Mouse (Mus musculus): Measurements from ENCODE around the gene Snx12. TPM values are rescaled to one million over a fixed set of nuclear protein-coding genes. Genes with fewer than 3 reads are reported as not detected.

Snx12 gene
- total and polyA plus RNA-seq, 3 experiments, result 31.5 to 56.7 (median 52.1) TPM

DNA sequence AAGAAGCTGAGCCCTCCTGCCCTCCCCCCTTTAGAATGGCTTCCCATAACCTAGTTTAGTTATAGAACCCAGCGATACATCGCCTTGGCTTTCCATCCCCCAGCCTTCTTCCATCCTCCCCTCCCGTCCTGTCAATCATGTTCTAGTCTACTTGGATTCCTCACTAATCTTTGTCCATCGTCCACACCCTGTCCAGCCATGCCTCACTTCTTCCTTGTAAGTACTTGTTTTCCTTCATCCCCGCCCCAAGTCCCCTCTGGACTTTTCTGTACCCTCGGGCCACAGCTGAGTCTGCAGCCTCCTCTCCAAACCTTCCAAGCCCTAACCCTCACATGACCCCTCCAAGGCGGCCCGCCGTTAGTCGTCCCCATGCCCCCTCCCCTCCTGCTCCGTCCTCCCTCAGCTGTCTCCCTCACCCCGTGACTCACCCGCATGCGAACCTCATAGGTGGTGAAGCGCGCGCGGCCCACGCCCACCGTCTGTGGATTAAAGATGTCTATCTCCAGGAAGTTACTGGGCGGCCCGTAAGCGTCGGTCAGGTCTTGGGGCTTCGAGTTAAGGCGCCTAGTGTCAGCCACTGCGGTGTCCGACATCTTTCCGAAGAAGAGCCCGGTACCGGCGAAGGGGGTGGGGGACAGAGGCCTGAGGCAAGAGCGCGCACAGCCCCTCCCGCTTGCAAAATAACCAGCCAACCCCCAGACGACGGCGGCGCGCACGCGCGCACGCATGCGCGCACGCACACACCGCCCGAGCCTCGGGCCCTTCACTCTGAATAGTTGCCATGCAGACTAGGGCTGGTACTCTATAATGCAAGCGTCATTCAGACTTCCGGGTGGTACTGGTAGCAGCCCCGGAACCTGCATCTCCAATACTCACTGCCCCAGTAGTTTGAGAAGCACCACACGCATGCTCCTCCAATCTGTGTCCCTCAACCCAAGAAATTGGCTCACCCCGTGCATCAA lies at the start of gene Snx12 (continued):
- no peak for TF ChIP-seq USF2 (conservative IDR thresholded peaks at IDR 0.05; ENCODE audit: low read depth, low read length)

DNA sequence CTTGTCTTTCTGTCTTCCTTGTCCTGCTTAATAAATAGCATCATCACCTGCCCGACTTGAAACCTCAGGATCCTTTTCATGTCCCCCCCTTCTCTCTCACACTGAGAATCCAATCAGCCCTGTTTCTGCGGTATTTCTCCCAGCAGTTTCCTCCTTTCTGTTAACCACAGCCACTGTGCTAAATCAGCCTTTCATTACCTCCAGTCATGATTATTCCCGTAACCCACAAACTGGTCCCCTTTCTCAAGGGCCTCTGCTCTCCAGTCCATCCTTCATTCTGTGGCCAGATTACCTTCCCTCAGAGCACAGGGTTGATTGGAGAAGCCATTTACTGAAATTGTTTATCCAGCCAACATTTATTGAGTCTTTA lies 46.4 kb upstream of the Snx12 start, which contains the start of gene Gm20489:
TSS of gene Gm20489 (minus strand) at position 269 of the 370 bp plus-strand sequence.
- no peaks in the 10 kb centered on the region for H3K9me3 ChIP-seq (replicated peaks; ENCODE audit: low read length)
- peaks cover 28% of the 10 kb centered on the region for H3K79me2 ChIP-seq (replicated peaks; ENCODE audit: control insufficient read depth, extremely low read depth, insufficient read depth, poor library complexity, severe bottlenecking)
- peak within 1 kb of the TSS; percentile 97 for H3K9ac ChIP-seq (ENCODE audit: insufficient read depth, low read depth)
- H3K4me2 ChIP-seq (ENCODE audit: insufficient read depth, low read depth, poor library complexity, severe bottlenecking), result peak within 1 kb of the TSS; percentile 66; the same call in 1 of the 2 replicates
- no peak for DNase-seq (ENCODE audit: extremely low read depth)
- dilution Hi-C loops (cut with MboI; ENCODE audit: extremely low pct_ligation_motif_present, extremely low pct_unique_long_range_greater_than_20kb, low sequenced_read_pairs), result no loop called here
- H3K4me1 ChIP-seq (ENCODE audit: control insufficient read depth in 1 of 2, insufficient read depth in 2 of 2), result peaks cover 2 to 43% of the 10 kb centered on the region in 2 experiments; a peak in 2 of 4 replicates
- peak within 1 kb of the TSS; percentile 64 to 88 (median 82) for H3K4me3 ChIP-seq (replicated peaks in 1 of 3; ENCODE audit: low read depth in 2 of 3, low read length in 2 of 3, poor library complexity in 1 of 3)
- H3K27me3 ChIP-seq (replicated peaks), result no peaks in the 10 kb centered on the region
- in situ Hi-C loops (cut with MboI; ENCODE audit: low pct_ligation_motif_present, low pct_unique_long_range_greater_than_20kb, low sequenced_read_pairs), result no loop called here
- peak within 1 kb of the TSS; percentile 96 for H3K27ac ChIP-seq (ENCODE audit: insufficient read depth, low read depth)
- TF ChIP-seq KAT2A (IDR thresholded peaks at IDR 0.05; ENCODE audit: insufficient replicate concordance, low read length), result no peak
- TF ChIP-seq MAZ (IDR thresholded peaks at IDR 0.05; ENCODE audit: low read depth, low read length), result no peak
- TF ChIP-seq CHD1 (IDR thresholded peaks at IDR 0.05; ENCODE audit: low read depth, low read length), result no peak
- no peak for TF ChIP-seq RCOR1 (conservative IDR thresholded peaks at IDR 0.05; ENCODE audit: low read depth, low read length)
- TF ChIP-seq TBP (conservative IDR thresholded peaks at IDR 0.05; ENCODE audit: low read depth, low read length), result no peak
- TF ChIP-seq POLR2A (IDR thresholded peaks at IDR 0.05; ENCODE audit: low read depth, low read length), result no peak
- no peak for TF ChIP-seq CHD2 (IDR thresholded peaks at IDR 0.05; ENCODE audit: low read length)
- no peak for TF ChIP-seq CTCF (conservative IDR thresholded peaks at IDR 0.05 in 1 of 2, IDR thresholded peaks at IDR 0.05 in 1 of 2; ENCODE audit: low read depth in 2 of 2, low read length in 2 of 2)
- TF ChIP-seq E2F4 (IDR thresholded peaks at IDR 0.05; ENCODE audit: insufficient replicate concordance, low read depth, low read length), result no peak
- no peak for TF ChIP-seq HCFC1 (IDR thresholded peaks at IDR 0.05; ENCODE audit: low read depth, low read length)
- no peak for TF ChIP-seq JUN (IDR thresholded peaks at IDR 0.05; ENCODE audit: insufficient read depth, low read depth, low read length)
- no peak for TF ChIP-seq ETS1 (conservative IDR thresholded peaks at IDR 0.05; ENCODE audit: low read depth, low read length)
- no peak for TF ChIP-seq SIN3A (IDR thresholded peaks at IDR 0.05; ENCODE audit: low read length)
- no peak for TF ChIP-seq ZKSCAN1 (IDR thresholded peaks at IDR 0.05; ENCODE audit: borderline replicate concordance, low read depth, low read length)
- TF ChIP-seq EP300 (IDR thresholded peaks at IDR 0.05; ENCODE audit: low read length), result no peak
- no peak for TF ChIP-seq BHLHE40 (IDR thresholded peaks at IDR 0.05; ENCODE audit: low read depth, low read length)
- H3K36me3 ChIP-seq (replicated peaks in 1 of 2; ENCODE audit: control insufficient read depth in 1 of 2, insufficient read depth in 1 of 2, low read length in 1 of 2), result peaks cover 21 to 26% of the 10 kb centered on the region in 2 experiments
